Mouse (Mus musculus): ENCODE data around the gene Sgpp1.

GRCm38 (mm10) chr12:75766395-75766794 is 30.9 kb upstream of the Sgpp1 start:
- no peak for TF ChIP-seq MAFK (IDR thresholded peaks at IDR 0.05; ENCODE audit: insufficient read depth, low read depth, low read length)
- no peak for TF ChIP-seq ZNF384 (IDR thresholded peaks at IDR 0.05; ENCODE audit: low read depth, low read length)
- no peak for TF ChIP-seq CHD2 (IDR thresholded peaks at IDR 0.05; ENCODE audit: low read depth, low read length)

All from ES-E14 (cell line).